ENCODE assay signal across 9 mouse cellular contexts in genomic region chr14:33207011-33207410, GRCm38 (mm10). TPM values are rescaled to one million over a fixed set of nuclear protein-coding genes. Genes with fewer than 3 reads are reported as not detected.
DNase-seq lines count a peak whose midpoint lies in the region; ATAC-seq and TF ChIP-seq lines count a peak whose summit lies in the region.
"Had no signal": no experiment of that assay in that cellular context is flagged by ENCODE, and none has a peak within 500 bp of the region (broad histone marks: within the 10 kb centered on the region; RNA-seq: fewer than 3 reads in every experiment).

No protein-coding gene starts in this region.

- no peaks in the 10 kb centered on the region for H3K4me1 ChIP-seq in heart, embryonic 11.5 days (ENCODE audit: control insufficient read depth, insufficient read depth, low read length)
- H3K4me1 ChIP-seq in thymus, adult 2 months (replicated peaks; ENCODE audit: control insufficient read depth, insufficient read depth, low read length), result no peaks in the 10 kb centered on the region

- 0 out of 2 replicates have a peak, but pooled peaks cover 5% of the 10 kb centered on the region for H3K27me3 ChIP-seq in heart, embryonic 11.5 days (ENCODE audit: control insufficient read depth, insufficient read depth, low read length)
- H3K27me3 ChIP-seq in thymus, adult 2 months (ENCODE audit: control insufficient read depth, insufficient read depth, low read length), result no peaks in the 10 kb centered on the region

- H3K4me3 ChIP-seq in heart, embryonic 11.5 days (ENCODE audit: low read depth, low read length), result no peak overlapping the region
- H3K4me3 ChIP-seq in thymus, adult 2 months (ENCODE audit: control insufficient read depth, insufficient read depth, low read length), result no peak overlapping the region

- H3K4me2 ChIP-seq in heart, embryonic 11.5 days, result no peak overlapping the region

- 6% methylated on average over 2 of the region's 2 CpGs for WGBS in heart, embryonic 11.5 days (ENCODE audit: insufficient replicate concordance)
- 19% methylated on average over 2 of the region's 2 CpGs for WGBS in thymus, adult 2 months

- no peaks in the 10 kb centered on the region for H3K36me3 ChIP-seq in heart, embryonic 11.5 days (ENCODE audit: control insufficient read depth, insufficient read depth, low read length)
- H3K36me3 ChIP-seq in thymus, adult 2 months (ENCODE audit: control insufficient read depth, insufficient read depth, low read length), result no peaks in the 10 kb centered on the region

- no peak for TF ChIP-seq POLR2A in thymus, adult 2 months (IDR thresholded peaks at IDR 0.05; ENCODE audit: control insufficient read depth, extremely low read depth, insufficient read depth, low read length, poor library complexity)

- peak; percentile 27 to 32 for DNase-seq in heart, postnatal 10 days
- DNase-seq in thymus, adult 2 months, result peak; percentile 30
- no peak for DNase-seq in thymus, adult 18-20 months
- DNase-seq in kidney, postnatal 4 days, result peak; percentile 38 to 50
- no peak for DNase-seq in urinary bladder, postnatal 25 days (ENCODE audit: low spot score)
- no peak for DNase-seq in gastrocnemius, postnatal 10 days
- DNase-seq in cerebellum, adult 9-10 months, result no peak

- intact Hi-C loops in heart, postnatal 10 days (cut with DNase I), result loop anchor here (2.0 to 10.0 kb wide), 4 partner anchors 60 to 672 kb away; no protein-coding TSS in a partner anchor

- TF ChIP-seq CTCF in thymus, adult 2 months (IDR thresholded peaks at IDR 0.05; ENCODE audit: borderline replicate concordance, control insufficient read depth, extremely low read depth, insufficient read depth, low read length, poor library complexity), result peak; percentile 36; the same call in 1 of the 2 replicates

- no peak overlapping the region for H3K9ac ChIP-seq in heart, embryonic 11.5 days (ENCODE audit: low read depth, low read length)

- ATAC-seq in heart, embryonic 11.5 days (replicated peaks; ENCODE audit: insufficient number of reproducible peaks, low FRiP score, low TSS enrichment), result no peak

- H3K27ac ChIP-seq in heart, embryonic 11.5 days (ENCODE audit: low read depth, low read length), result no peak overlapping the region
- H3K27ac ChIP-seq in thymus, adult 2 months (ENCODE audit: control insufficient read depth, insufficient read depth, low read length), result no peak overlapping the region

- no peaks in the 10 kb centered on the region for H3K9me3 ChIP-seq in heart, embryonic 11.5 days (replicated peaks; ENCODE audit: control insufficient read depth, low read length)

RNA-seq across cellular contexts. Expression of gene Arhgap22, which starts 6.8 kb away (rescaled TPM):
- total RNA-seq in heart, postnatal 10 days (2021), result 1 to 10 TPM; 1.4 TPM
- 3.5 and 4.5 TPM in 2 replicates for polyA plus RNA-seq in heart, embryonic 11.5 days (2014; fragmentation: Nextera tagmentation; extraction: Ambion mirVana)
- 12.8 and 16.2 TPM in 2 replicates for polyA plus RNA-seq in thymus, adult 2 months (2012; rRNA removed)
- total RNA-seq in gastrocnemius, postnatal 10 days (2021), result 1 to 10 TPM; 1.5 to 4.0 TPM
- total RNA-seq: hematopoietic stem cell, adult 5-6 weeks had no signal

RNA-seq across cellular contexts. Expression of gene Wdfy4, which starts 21.7 kb away (rescaled TPM):
- total RNA-seq in heart, postnatal 10 days (2021), result 1 to 10 TPM; 1.5 to 2.1 TPM
- 0.19 and 0.30 TPM in 2 replicates for polyA plus RNA-seq in heart, embryonic 11.5 days (2014; fragmentation: Nextera tagmentation; extraction: Ambion mirVana)
- 19.4 and 20.0 TPM in 2 replicates for polyA plus RNA-seq in thymus, adult 2 months (2012; rRNA removed)
- total RNA-seq in gastrocnemius, postnatal 10 days (2021), result 1 to 10 TPM; 1.3 to 4.1 TPM

Comparison
In these comparisons a context has a peak if more than half of its experiments do, and no peak if none do; other contexts are left out.
1. DNase-seq: peak in heart, postnatal 10 days (2 of 2), thymus, adult 2 months (single experiment) and kidney, postnatal 4 days (2 of 2); none in thymus, adult 18-20 months (0 of 2), urinary bladder, postnatal 25 days (single experiment), gastrocnemius, postnatal 10 days (single experiment) and cerebellum, adult 9-10 months (single experiment).